Mouse (Mus musculus): ENCODE results near the gene Wnt3.

- TF ChIP-seq CTCF (IDR thresholded peaks at IDR 0.05; ENCODE audit: insufficient read depth, low read length) (no peak), POLR2A (IDR thresholded peaks at IDR 0.05; ENCODE audit: borderline replicate concordance, extremely low read depth, low read depth, low read length) (no peak)
These were observed 91.4 kb downstream of the Wnt3 start for GRCm38 (mm10) chr11:103865346-103865745.

Data from lung, adult 2 months (tissue).